In the genomic region with DNA sequence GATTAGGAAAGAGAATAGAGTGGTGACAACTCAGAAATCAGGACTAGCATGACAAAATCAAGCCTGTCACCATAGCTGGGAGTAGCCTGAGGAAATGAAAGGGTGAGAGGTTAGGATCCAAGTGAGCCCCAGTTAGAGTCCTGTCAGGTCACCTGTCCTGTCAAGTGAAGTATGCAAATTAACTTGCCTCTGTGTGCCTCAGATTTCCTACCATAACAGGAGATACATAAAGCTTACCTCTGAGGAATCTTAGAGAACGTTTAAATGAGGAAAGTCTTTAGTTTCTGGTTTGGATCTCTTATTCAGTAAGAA, we compare ENCODE assay signal across 17 mouse cellular contexts.
A peak's percentile ranks its signal among the peaks of the same experiment; 100 is the strongest.
DNase-seq lines count a peak whose midpoint lies in the region; ATAC-seq and TF ChIP-seq lines count a peak whose summit lies in the region.
"Had no signal": no experiment of that assay in that cellular context is flagged by ENCODE, and none has a peak within 500 bp of the region (broad histone marks: within the 10 kb centered on the region; RNA-seq: fewer than 3 reads in every experiment).

No protein-coding gene starts in this region.

- no peak for TF ChIP-seq CTCF in heart, postnatal 0 days (IDR thresholded peaks at IDR 0.05; ENCODE audit: low read depth)

- peak overlapping the region; percentile 26 for H3K4me2 ChIP-seq in heart, postnatal 0 days (ENCODE audit: low read depth, low read length)
- no peak overlapping the region for H3K4me2 ChIP-seq in forebrain, embryonic 15.5 days (replicated peaks)
- H3K4me2 ChIP-seq in hindbrain, embryonic 14.5 days (replicated peaks) = peak overlapping the region; percentile 8; the same call in 1 of the 2 replicates
- peak overlapping the region; percentile 25 for H3K4me2 ChIP-seq in midbrain, embryonic 16.5 days (ENCODE audit: low read length)
- H3K4me2 ChIP-seq: intestine, embryonic 15.5 days; lung, embryonic 15.5 days had no signal

- H3K9ac ChIP-seq in heart, postnatal 0 days (replicated peaks; ENCODE audit: low read depth, low read length) = no peak overlapping the region
- H3K9ac ChIP-seq in forebrain, embryonic 15.5 days (replicated peaks) = no peak overlapping the region
- no peak overlapping the region for H3K9ac ChIP-seq in hindbrain, embryonic 14.5 days
- H3K9ac ChIP-seq in midbrain, embryonic 16.5 days (ENCODE audit: low read depth, low read length) = no peak overlapping the region
- H3K9ac ChIP-seq: intestine, embryonic 15.5 days; lung, embryonic 15.5 days had no signal

- no peaks in the 10 kb centered on the region for H3K27me3 ChIP-seq in heart, postnatal 0 days (ENCODE audit: control insufficient read depth, insufficient read depth, low read length)
- no peaks in the 10 kb centered on the region for H3K27me3 ChIP-seq in forebrain, embryonic 15.5 days
- no peaks in the 10 kb centered on the region for H3K27me3 ChIP-seq in hindbrain, embryonic 14.5 days (ENCODE audit: control insufficient read depth, insufficient read depth, low read length)
- H3K27me3 ChIP-seq in midbrain, embryonic 16.5 days (ENCODE audit: control insufficient read depth, insufficient read depth, low read depth, low read length) = no peaks in the 10 kb centered on the region
- H3K27me3 ChIP-seq: intestine, embryonic 15.5 days; lung, embryonic 15.5 days had no signal

- no peak for TF ChIP-seq EP300 in heart, postnatal 0 days (IDR thresholded peaks at IDR 0.05; ENCODE audit: low read depth)

- no peaks in the 10 kb centered on the region for H3K36me3 ChIP-seq in heart, postnatal 0 days (replicated peaks; ENCODE audit: control insufficient read depth, insufficient read depth, low read length)
- no peaks in the 10 kb centered on the region for H3K36me3 ChIP-seq in forebrain, embryonic 15.5 days
- H3K36me3 ChIP-seq in hindbrain, embryonic 14.5 days (replicated peaks; ENCODE audit: control insufficient read depth, insufficient read depth) = no peaks in the 10 kb centered on the region
- no peaks in the 10 kb centered on the region for H3K36me3 ChIP-seq in midbrain, embryonic 16.5 days (ENCODE audit: control insufficient read depth, insufficient read depth, low read length)
- H3K36me3 ChIP-seq: intestine, embryonic 15.5 days; lung, embryonic 15.5 days had no signal

- DNase-seq in heart, postnatal 0 days (ENCODE audit: low spot score) = no peak
- DNase-seq in heart, adult 9 months (ENCODE audit: low spot score in 2 of 2) = no peak
- no peak for DNase-seq in hindbrain, embryonic 14.5 days (ENCODE audit: low spot score)
- no peak for DNase-seq in kidney, postnatal 25 days
- no peak for DNase-seq in retina, postnatal 1 day
- no peak for DNase-seq in urinary bladder, adult 2 months (ENCODE audit: low spot score)
- DNase-seq: adrenal gland, postnatal 36 days; cerebellum, adult 9-10 months; gastrocnemius, postnatal 25 days; layer of hippocampus, postnatal 36 days; liver; thymus, postnatal 25 days had no signal

- H3K4me1 ChIP-seq in heart, postnatal 0 days (ENCODE audit: control insufficient read depth, insufficient read depth) = no peaks in the 10 kb centered on the region
- peaks cover 11% of the 10 kb centered on the region for H3K4me1 ChIP-seq in forebrain, embryonic 15.5 days
- H3K4me1 ChIP-seq in hindbrain, embryonic 14.5 days (replicated peaks; ENCODE audit: control insufficient read depth, insufficient read depth, low read length) = peaks cover 12% of the 10 kb centered on the region
- H3K4me1 ChIP-seq in midbrain, embryonic 16.5 days (ENCODE audit: control insufficient read depth, insufficient read depth, low read length) = peaks cover 12% of the 10 kb centered on the region
- H3K4me1 ChIP-seq: intestine, embryonic 15.5 days; lung, embryonic 15.5 days had no signal

- no peak for ATAC-seq in heart, postnatal 0 days (ENCODE audit: insufficient read depth, low read depth)
- ATAC-seq in forebrain, embryonic 15.5 days (replicated peaks) = no peak; the same call in 1 of the 2 replicates
- ATAC-seq in hindbrain, embryonic 14.5 days (ENCODE audit: low FRiP score) = no peak
- ATAC-seq in midbrain, embryonic 16.5 days = peak; percentile 58
- ATAC-seq: intestine, embryonic 15.5 days had no signal

- peak overlapping the region; percentile 14 for H3K4me3 ChIP-seq in heart, postnatal 0 days (ENCODE audit: low read depth, low read length)
- H3K4me3 ChIP-seq in forebrain, embryonic 15.5 days = 0 out of 2 replicates have a peak overlapping the region, but pooled peaks have one; percentile 9
- no peak overlapping the region for H3K4me3 ChIP-seq in hindbrain, embryonic 14.5 days (replicated peaks; ENCODE audit: low read length)
- no peak overlapping the region for H3K4me3 ChIP-seq in midbrain, embryonic 16.5 days (ENCODE audit: low read depth, low read length)
- H3K4me3 ChIP-seq: intestine, embryonic 15.5 days; lung, embryonic 15.5 days had no signal

- WGBS in heart, postnatal 0 days = 50% methylated on average over 1 of the region's 1 CpGs
- 31% methylated on average over 1 of the region's 1 CpGs for WGBS in forebrain, embryonic 15.5 days
- 64% methylated on average over 1 of the region's 1 CpGs for WGBS in hindbrain, embryonic 14.5 days
- 45% methylated on average over 1 of the region's 1 CpGs for WGBS in midbrain, embryonic 16.5 days

- no peak overlapping the region for H3K27ac ChIP-seq in heart, postnatal 0 days (ENCODE audit: low read depth)
- peak overlapping the region; percentile 31; the same call in 1 of the 2 replicates for H3K27ac ChIP-seq in forebrain, embryonic 15.5 days (replicated peaks)
- H3K27ac ChIP-seq in hindbrain, embryonic 14.5 days = peak overlapping the region; percentile 52; the same call in 1 of the 2 replicates
- H3K27ac ChIP-seq in midbrain, embryonic 16.5 days (ENCODE audit: low read length) = no peak overlapping the region
- H3K27ac ChIP-seq: intestine, embryonic 15.5 days; lung, embryonic 15.5 days; macrophage had no signal

- no peaks in the 10 kb centered on the region for H3K9me3 ChIP-seq in heart, postnatal 0 days (replicated peaks; ENCODE audit: control insufficient read depth, low read length)
- H3K9me3 ChIP-seq in forebrain, embryonic 15.5 days = no peaks in the 10 kb centered on the region
- H3K9me3 ChIP-seq in hindbrain, embryonic 14.5 days (ENCODE audit: control insufficient read depth, low read length) = no peaks in the 10 kb centered on the region
- H3K9me3 ChIP-seq in midbrain, embryonic 16.5 days (replicated peaks; ENCODE audit: control insufficient read depth, low read length, poor library complexity, severe bottlenecking) = no peaks in the 10 kb centered on the region
- H3K9me3 ChIP-seq: intestine, embryonic 15.5 days; lung, embryonic 15.5 days had no signal

Comparison
In these comparisons a context has a peak if more than half of its experiments do, and no peak if none do; other contexts are left out.
1. H3K27ac ChIP-seq: peak in forebrain, embryonic 15.5 days (single experiment) and hindbrain, embryonic 14.5 days (single experiment); none in heart, postnatal 0 days (single experiment) and midbrain, embryonic 16.5 days (single experiment).
2. H3K4me3 ChIP-seq: peak in heart, postnatal 0 days (single experiment) and forebrain, embryonic 15.5 days (single experiment); none in hindbrain, embryonic 14.5 days (single experiment) and midbrain, embryonic 16.5 days (single experiment).